ENCODE assay signal across 8 mouse cellular contexts in the genomic region with DNA sequence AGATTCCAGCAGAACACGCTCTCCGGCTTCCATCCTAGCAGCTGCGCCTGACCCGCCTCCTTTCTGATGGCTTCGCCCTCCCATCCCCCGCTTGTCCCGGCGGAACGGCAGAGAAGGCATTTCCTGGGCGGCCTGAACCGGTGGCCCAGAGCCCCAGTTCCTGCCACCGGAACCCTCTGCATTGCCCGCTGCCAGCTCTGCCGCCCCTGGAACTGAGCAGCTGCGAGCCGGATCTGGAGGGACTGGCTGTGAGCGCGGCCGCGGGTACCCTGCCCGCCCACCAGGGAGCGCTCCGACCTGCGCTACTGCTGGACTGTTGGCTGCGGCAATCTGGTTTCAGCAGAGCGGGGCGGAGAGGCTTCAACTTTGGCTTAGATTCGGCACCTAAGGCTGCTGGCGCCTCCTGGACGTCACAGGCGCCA. TPM values are rescaled to one million over a fixed set of nuclear protein-coding genes. Genes with fewer than 3 reads are reported as not detected.
A peak's percentile ranks its signal among the peaks of the same experiment; 100 is the strongest.
DNase-seq lines count a peak whose midpoint lies in the region; ATAC-seq and TF ChIP-seq lines count a peak whose summit lies in the region.

No protein-coding gene starts in this region.

- no peak overlapping the region for H3K27ac ChIP-seq in ES-Bruce4 (ENCODE audit: insufficient read depth, low read length)
- H3K27ac ChIP-seq in hindbrain, embryonic 11.5 days (ENCODE audit: low read depth, low read length), result no peak overlapping the region

- no peaks in the 10 kb centered on the region for H3K36me3 ChIP-seq in ES-Bruce4 (ENCODE audit: control insufficient read depth, insufficient read depth, low read length, poor library complexity, severe bottlenecking)
- no peaks in the 10 kb centered on the region for H3K36me3 ChIP-seq in hindbrain, embryonic 11.5 days (ENCODE audit: control insufficient read depth, insufficient read depth, low read length)

- peak overlapping the region; percentile 50 for H3K4me3 ChIP-seq in ES-Bruce4 (ENCODE audit: low read depth, low read length)
- H3K4me3 ChIP-seq in hindbrain, embryonic 11.5 days (ENCODE audit: low read depth, low read length), result peak overlapping the region; percentile 22

- ATAC-seq in hindbrain, embryonic 11.5 days (ENCODE audit: low FRiP score), result no peak

- peaks cover 15% of the 10 kb centered on the region for H3K27me3 ChIP-seq in ES-Bruce4 (ENCODE audit: control insufficient read depth, insufficient read depth, low read length, poor library complexity, severe bottlenecking)
- H3K27me3 ChIP-seq in hindbrain, embryonic 11.5 days (ENCODE audit: control insufficient read depth, insufficient read depth, low read length), result peaks cover 13% of the 10 kb centered on the region

- peak; percentile 67 for TF ChIP-seq CTCF in ES-Bruce4 (IDR thresholded peaks at IDR 0.05; ENCODE audit: low read depth, low read length)

- WGBS in hindbrain, embryonic 11.5 days, result under 1% methylated on average over 31 of the region's 31 CpGs

- H3K4me2 ChIP-seq in hindbrain, embryonic 11.5 days (replicated peaks; ENCODE audit: low read depth, low read length), result peak overlapping the region; percentile 41

- peaks cover 4% of the 10 kb centered on the region for H3K4me1 ChIP-seq in ES-Bruce4 (ENCODE audit: control insufficient read depth, insufficient read depth, low read length)
- H3K4me1 ChIP-seq in hindbrain, embryonic 11.5 days (replicated peaks; ENCODE audit: control insufficient read depth, insufficient read depth, low read length), result peaks cover 5% of the 10 kb centered on the region; the same call in 1 of the 2 replicates

- H3K9ac ChIP-seq in ES-Bruce4 (ENCODE audit: low read depth, poor library complexity, severe bottlenecking), result no peak overlapping the region
- peak overlapping the region; percentile 37; the same call in 1 of the 2 replicates for H3K9ac ChIP-seq in hindbrain, embryonic 11.5 days (ENCODE audit: low read depth, low read length)

- no peak for TF ChIP-seq POLR2A in ES-Bruce4 (IDR thresholded peaks at IDR 0.05; ENCODE audit: insufficient read depth, low read length)

- peak; percentile 15 for DNase-seq in cerebellum, adult 8-10 months
- DNase-seq in frontal cortex, postnatal 14 days (ENCODE audit: low spot score in 2 of 2), result peak; percentile 46 to 65
- DNase-seq in hindbrain, embryonic 11.5 days (ENCODE audit: low spot score), result peak; percentile 84
- DNase-seq in layer of hippocampus, postnatal 25 days (ENCODE audit: extremely low spot score in 1 of 2, low spot score in 1 of 2), result peak; percentile 61 to 75
- DNase-seq in lung, postnatal 25 days (ENCODE audit: low spot score), result peak; percentile 87
- DNase-seq in ovary, postnatal 36 days (ENCODE audit: low spot score), result peak; percentile 83
- DNase-seq in thymus, postnatal 25 days, result peak; percentile 79

- 0 out of 2 replicates have a peak, but pooled peaks have one; percentile 35 for TF ChIP-seq EP300 in ES-Bruce4 (IDR thresholded peaks at IDR 0.05; ENCODE audit: insufficient read depth, low read depth, low read length)

- no peaks in the 10 kb centered on the region for H3K9me3 ChIP-seq in ES-Bruce4 (replicated peaks; ENCODE audit: control insufficient read depth, insufficient read depth, low read length, poor library complexity, severe bottlenecking)
- no peaks in the 10 kb centered on the region for H3K9me3 ChIP-seq in hindbrain, embryonic 11.5 days (ENCODE audit: control insufficient read depth, low read length)

RNA-seq across cellular contexts. Expression of a gene that starts 3.1 kb away (rescaled TPM):
- polyA plus RNA-seq in ES-Bruce4 (2011; ENCODE audit: insufficient read depth, insufficient read length, low read depth, missing spikeins), result 8.4 and 9.6 TPM in 2 replicates
- 8.9 and 10.8 TPM in 2 replicates for polyA plus RNA-seq in hindbrain, embryonic 11.5 days (2014; fragmentation: Nextera tagmentation; extraction: Ambion mirVana)
- total RNA-seq in layer of hippocampus, postnatal 25 days (2021), result under 1 TPM; 0.47 to 0.49 TPM

Comparison
In these comparisons a context has a peak if more than half of its experiments do, and no peak if none do; other contexts are left out.
1. DNase-seq: peak in every context shown above with its lines; median percentile 87 in lung, postnatal 25 days; 84 in hindbrain, embryonic 11.5 days; 83 in ovary, postnatal 36 days; 79 in thymus, postnatal 25 days; 68 in layer of hippocampus, postnatal 25 days; 56 in frontal cortex, postnatal 14 days; 15 in cerebellum, adult 8-10 months.